9 mouse cellular contexts compared by ENCODE assay signal in the genomic region with DNA sequence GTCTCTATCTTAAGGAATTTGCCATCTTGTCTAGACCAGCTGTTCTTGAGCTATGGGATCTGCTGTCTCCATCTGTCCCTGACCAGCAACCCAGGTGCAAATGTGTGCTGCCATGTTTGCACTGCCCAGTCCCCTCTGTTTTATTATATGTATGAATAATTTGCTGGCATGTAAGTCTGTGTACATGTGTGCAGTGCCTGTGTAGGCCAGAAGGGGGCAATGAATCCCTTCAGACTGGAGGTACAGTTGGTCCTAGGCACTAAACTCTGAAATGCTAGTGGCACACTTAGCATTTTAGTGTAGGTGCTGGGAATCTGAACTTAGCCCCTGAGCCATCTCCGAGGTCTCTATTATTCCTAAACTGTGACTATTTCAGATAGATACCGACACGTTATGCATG. TPM values are rescaled to one million over a fixed set of nuclear protein-coding genes. Genes with fewer than 3 reads are reported as not detected.
A peak's percentile ranks its signal among the peaks of the same experiment; 100 is the strongest.
DNase-seq lines count a peak whose midpoint lies in the region; TF ChIP-seq lines count a peak whose summit lies in the region.
"Had no signal": no experiment of that assay in that cellular context is flagged by ENCODE, and none has a peak within 500 bp of the region (broad histone marks: within the 10 kb centered on the region; RNA-seq: fewer than 3 reads in every experiment).

No protein-coding gene starts in this region.

- DNase-seq in gastrocnemius, adult 18-20 months (ENCODE audit: low spot score), result peak; percentile 25
- DNase-seq in gastrocnemius, postnatal 25 days, result no peak
- DNase-seq in B cell, adult 2 months, result peak; percentile 62 to 67
- DNase-seq in adrenal gland, adult 8-10 months, result peak; percentile 7
- DNase-seq in kidney, postnatal 25 days, result peak; percentile 53 to 75
- DNase-seq in lung, postnatal 10 days, result peak; percentile 53
- DNase-seq in spleen, postnatal 36 days (ENCODE audit: low spot score in 2 of 2), result peak; percentile 29 to 32

- no peak overlapping the region for H3K27ac ChIP-seq in embryonic fibroblast, embryonic 13.5 days (ENCODE audit: insufficient read depth, low read length)
- H3K27ac ChIP-seq: embryonic facial prominence, embryonic 13.5 days had no signal

- H3K4me1 ChIP-seq in embryonic fibroblast, embryonic 13.5 days (ENCODE audit: control insufficient read depth, insufficient read depth, low read length), result no peaks in the 10 kb centered on the region
- H3K4me1 ChIP-seq: embryonic facial prominence, embryonic 13.5 days had no signal

- peak; percentile 6; the same call in 1 of the 2 replicates for TF ChIP-seq CTCF in embryonic fibroblast, embryonic 13.5 days (IDR thresholded peaks at IDR 0.05; ENCODE audit: borderline replicate concordance, insufficient read depth, low read length)

- no peak for TF ChIP-seq POLR2A in embryonic fibroblast, embryonic 13.5 days (IDR thresholded peaks at IDR 0.05; ENCODE audit: low read depth, low read length)

- H3K4me3 ChIP-seq in embryonic fibroblast, embryonic 13.5 days (ENCODE audit: insufficient read depth, low read length), result no peak overlapping the region
- H3K4me3 ChIP-seq: embryonic facial prominence, embryonic 13.5 days had no signal

RNA-seq across cellular contexts. Expression of a gene that starts 58.9 kb away (rescaled TPM):
- total RNA-seq in gastrocnemius, adult 18-20 months (2021), result 10 to 100 TPM; 29.0 to 31.3 TPM
- total RNA-seq in gastrocnemius, postnatal 25 days (2021), result 10 to 100 TPM; 25.8 to 26.2 TPM
- total RNA-seq in adrenal gland, adult 8-10 months (2022), result 10 to 100 TPM; 42.1 to 66.1 (median 50.1) TPM
- 107 and 109 TPM in 2 replicates for polyA plus RNA-seq in embryonic fibroblast, embryonic 13.5 days (2011; ENCODE audit: insufficient read length, low read depth, missing spikeins)
